Mouse (Mus musculus): ENCODE results near the gene Mlana.

The Mlana gene

GRCm38 (mm10) chr19:29676479-29677193 lies 21.0 kb upstream of the Mlana start:
- DNase-seq (ENCODE audit: low spot score): no peak

- no peak for DNase-seq (ENCODE audit: low spot score)
Measured at GRCm38 (mm10) chr19:29678181-29678778, 19.3 kb upstream of the Mlana start.

GRCm38 (mm10) chr19:29680182-29681152 lies 17.2 kb upstream of the Mlana start:
- no peak for DNase-seq (ENCODE audit: low spot score)

- DNase-seq (ENCODE audit: low spot score): peak; percentile 77
Measured at GRCm38 (mm10) chr19:29683844-29684540, 13.6 kb upstream of the Mlana start.

GRCm38 (mm10) chr19:29695071-29695470 lies 2.6 kb upstream of the Mlana start:
- no peak for DNase-seq (ENCODE audit: low spot score)

GRCm38 (mm10) chr19:29696309-29696708 lies 1.3 kb upstream of the Mlana start:
- DNase-seq (ENCODE audit: low spot score): no peak

- DNase-seq (ENCODE audit: low spot score): no peak
Measured at GRCm38 (mm10) chr19:29696840-29697239, 784 bp upstream of the Mlana start.

GRCm38 (mm10) chr19:29701707-29702106 lies 4.1 kb downstream of the Mlana start:
- no peak for DNase-seq (ENCODE audit: low spot score)

- DNase-seq (ENCODE audit: low spot score): no peak
Measured at GRCm38 (mm10) chr19:29704436-29704835, 6.8 kb downstream of the Mlana start.

- no peak for DNase-seq (ENCODE audit: low spot score)
Measured at GRCm38 (mm10) chr19:29707314-29707898, 9.8 kb downstream of the Mlana start.

- peak; percentile 10 for DNase-seq (ENCODE audit: low spot score)
Measured at GRCm38 (mm10) chr19:29708003-29708402, 10.4 kb downstream of the Mlana start.

GRCm38 (mm10) chr19:29708461-29708860 lies 10.8 kb downstream of the Mlana start:
- no peak for DNase-seq (ENCODE audit: low spot score)

- no peak for DNase-seq (ENCODE audit: low spot score)
Measured at GRCm38 (mm10) chr19:29709461-29709860, 11.8 kb downstream of the Mlana start.

- no peak for DNase-seq (ENCODE audit: low spot score)
Measured at GRCm38 (mm10) chr19:29713451-29713850, 15.8 kb downstream of the Mlana start.

- no peak for DNase-seq (ENCODE audit: low spot score)
Measured at GRCm38 (mm10) chr19:29717854-29718253, 20.2 kb downstream of the Mlana start.

GRCm38 (mm10) chr19:29718476-29718875 lies 20.9 kb downstream of the Mlana start:
- no peak for DNase-seq (ENCODE audit: low spot score)

GRCm38 (mm10) chr19:29735421-29735820 lies 37.8 kb downstream of the Mlana start:
- DNase-seq (ENCODE audit: low spot score): no peak

- DNase-seq (ENCODE audit: low spot score): peak; percentile 3
Measured at GRCm38 (mm10) chr19:29739608-29740007, 42.0 kb downstream of the Mlana start.

- no peak for DNase-seq (ENCODE audit: low spot score)
Measured at GRCm38 (mm10) chr19:29740661-29741060, 43.0 kb downstream of the Mlana start.

GRCm38 (mm10) chr19:29743531-29743930 lies 45.9 kb downstream of the Mlana start:
- no peak for DNase-seq (ENCODE audit: low spot score)

- DNase-seq (ENCODE audit: low spot score): no peak
Measured at GRCm38 (mm10) chr19:29750994-29751393, 53.4 kb downstream of the Mlana start.

- no peak for DNase-seq (ENCODE audit: low spot score)
Measured at GRCm38 (mm10) chr19:29753939-29754338, 56.3 kb downstream of the Mlana start.

Data from lung, postnatal 25 days (tissue).